Mouse (Mus musculus) left cerebral cortex, postnatal 36 days (tissue): Measurements from ENCODE around the gene Psg20. TPM values are rescaled to one million over a fixed set of nuclear protein-coding genes. Genes with fewer than 3 reads are reported as not detected.
A peak's percentile ranks its signal among the peaks of the same experiment; 100 is the strongest.
"Not testable (repeated sequence)": the region's sequence is repeated elsewhere in the genome, so short reads cannot be mapped to it uniquely, and the experiment has no call there.

ENCODE experiments used
- DNase-seq, 2 experiments: peaks; one replicate each; pipeline ENCODE4 v3.0.0; 2021 to 2022; ENCODE audit warnings: low spot score in 2 of 2, mixed read lengths in 1 of 2
- intact Hi-C: fragments of 180-260 bp; cut with DNase I; formaldehyde crosslinking; loops from one replicate; pipeline ENCODE4 v1.15.1; 2025
- total RNA-seq, 2 experiments: library from RNA; stranded (reverse); gene quantifications; 2 replicates each; pipeline ENCODE4 v1.2.3; 2021

The Psg20 gene
- total RNA-seq, result not detected

DNA sequence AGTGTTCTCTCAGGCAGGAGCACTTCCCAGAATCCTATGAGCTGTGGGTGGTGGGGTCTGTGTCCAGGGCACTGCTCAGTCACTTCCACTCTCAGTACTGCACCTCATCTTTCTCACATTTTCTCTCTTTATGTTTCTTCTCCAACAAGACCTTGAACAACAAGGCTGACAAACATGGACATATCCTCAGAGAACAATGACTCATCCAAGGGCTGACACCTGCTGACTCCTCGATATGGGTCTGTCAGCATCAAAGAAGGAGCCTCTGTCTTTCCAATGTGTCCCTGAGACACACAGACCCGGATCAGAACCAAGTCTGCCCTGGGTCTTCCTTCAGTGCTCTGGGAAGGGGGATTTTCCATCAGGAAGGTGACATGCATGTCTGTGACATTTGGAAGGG, at the start of gene Psg20:
Psg20 (minus strand) TSS at position 101 of the 400 bp plus-strand sequence.
- intact Hi-C loops, result loop anchor here (10.0 kb wide), 1 partner anchor 1611 kb away; the partner anchor contains the start of gene Psg16
- no peak for DNase-seq

DNA sequence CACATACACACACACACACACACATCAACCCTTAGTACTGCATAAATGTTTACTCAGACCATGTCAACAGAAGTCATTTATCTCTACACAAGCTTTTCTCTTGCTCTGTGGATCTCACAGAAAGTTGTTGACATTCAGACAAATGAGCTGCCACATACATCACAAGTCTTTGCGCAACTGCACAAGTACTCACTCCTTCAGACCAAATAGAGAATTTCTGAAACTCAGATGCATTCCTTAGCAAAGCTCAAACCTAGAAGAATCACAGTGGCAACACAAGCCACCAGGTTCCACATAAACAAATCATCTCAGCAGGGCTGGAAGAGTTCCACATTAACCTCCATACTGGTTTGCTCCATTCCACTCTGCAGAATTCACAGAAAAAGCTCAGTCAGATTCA, 48.5 kb upstream of the Psg20 start:
- no peak for DNase-seq
- intact Hi-C loops, result no loop called here

GRCm38 (mm10) chr7:18733111-18733510, 47.1 kb upstream of the Psg20 start:
- DNase-seq, result no peak
- intact Hi-C loops, result no loop called here

DNA sequence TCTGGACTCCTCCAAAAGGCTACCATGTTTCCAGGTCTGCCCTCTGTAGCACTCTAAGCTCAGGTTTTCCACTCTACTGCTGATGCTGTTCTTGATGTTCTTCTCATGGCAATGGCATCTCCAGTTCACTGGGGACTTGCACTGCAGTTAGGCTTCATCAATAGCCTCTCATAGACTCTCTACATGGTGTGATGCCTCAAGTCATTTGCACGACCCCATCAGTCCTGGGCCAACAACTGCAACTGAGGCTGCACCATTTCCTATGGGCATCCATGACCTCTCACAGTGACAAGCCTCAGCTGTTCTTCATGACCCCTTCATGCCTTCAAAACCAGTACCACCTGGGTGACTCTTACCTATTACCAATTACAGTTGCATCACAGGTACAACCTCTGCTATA, 42.4 kb upstream of the Psg20 start:
- intact Hi-C loops, result no loop called here
- DNase-seq, result no peak

GRCm38 (mm10) chr7:18725931-18726330, 39.9 kb upstream of the Psg20 start:
- intact Hi-C loops, DNase-seq: not testable (repeated sequence)

GRCm38 (mm10) chr7:18724001-18724400, 38.0 kb upstream of the Psg20 start:
- no peak for DNase-seq
- intact Hi-C loops, result no loop called here

- no peak for DNase-seq
- intact Hi-C loops, result no loop called here
Measured at GRCm38 (mm10) chr7:18717790-18718189, 31.8 kb upstream of the Psg20 start, which contains the start of gene Psg22. TSS of gene Psg22 (plus strand) at chr7:18718090.

GRCm38 (mm10) chr7:18715546-18715945, 29.6 kb upstream of the Psg20 start:
- intact Hi-C loops, result no loop called here
- DNase-seq, result no peak

DNA sequence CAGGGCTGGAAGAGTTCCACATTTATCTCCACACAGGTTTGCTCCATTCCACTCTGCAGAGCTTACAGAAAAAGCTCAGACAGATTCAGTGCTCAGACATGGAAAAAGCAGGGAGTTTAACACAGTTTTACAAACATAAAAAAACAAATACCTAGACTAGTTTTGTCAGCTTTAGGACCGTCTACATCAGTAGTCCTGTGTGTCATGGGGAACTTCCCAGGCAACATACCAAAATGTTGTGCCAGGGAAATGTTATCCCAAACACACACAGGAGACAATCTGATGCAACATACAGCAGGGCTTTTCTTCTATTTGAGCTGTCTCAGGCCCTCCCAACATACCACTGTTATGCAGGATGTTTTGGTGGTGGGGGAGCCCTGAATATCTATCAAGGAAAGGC, 24.9 kb upstream of the Psg20 start:
- intact Hi-C loops, result no loop called here
- no peak for DNase-seq

- intact Hi-C loops, DNase-seq: not testable (repeated sequence)
Measured at GRCm38 (mm10) chr7:18710331-18710730, 24.3 kb upstream of the Psg20 start.

DNA sequence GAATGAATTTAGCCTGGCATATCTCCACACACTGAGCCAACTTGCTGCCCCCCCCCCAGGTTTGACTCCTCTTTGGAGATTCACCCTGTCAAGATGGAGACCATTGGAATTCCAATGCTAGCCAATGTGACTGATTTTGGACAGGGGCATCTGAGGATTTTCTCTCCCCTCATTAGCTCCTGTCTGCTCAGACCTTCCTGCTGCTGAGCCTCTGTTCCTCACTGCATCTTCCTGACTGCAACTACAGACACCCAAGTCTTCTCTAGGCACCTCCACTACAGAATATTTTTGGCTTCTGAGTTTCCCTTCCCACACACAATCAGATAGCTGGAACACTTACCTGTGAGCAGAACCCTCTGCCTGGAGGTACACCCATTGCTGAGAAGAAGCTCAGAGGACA, 399 bp downstream of the Psg20 start:
- no peak for DNase-seq
- intact Hi-C loops, result loop anchor here (10.0 kb wide), 1 partner anchor 1611 kb away; the partner anchor contains the start of gene Psg16

DNA sequence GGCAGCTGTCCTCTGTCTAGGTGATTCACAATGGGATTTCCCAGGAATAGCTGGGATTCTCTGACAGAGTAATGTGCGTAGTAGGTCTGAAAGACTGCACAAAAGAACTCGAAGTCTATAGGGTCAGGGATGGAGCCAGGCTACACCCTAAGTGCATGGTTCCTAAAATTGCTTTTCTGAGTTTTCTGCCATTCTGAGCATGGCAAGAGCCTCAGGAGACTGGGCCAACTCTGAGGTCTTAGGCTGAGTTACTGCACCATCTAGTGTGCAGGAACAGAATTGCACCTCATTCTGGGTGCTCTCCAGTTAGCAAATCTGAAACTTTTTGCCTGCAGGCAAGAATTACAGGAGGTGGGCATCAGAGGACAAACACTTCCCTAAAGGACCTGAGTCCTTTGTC, 6.2 kb downstream of the Psg20 start:
- DNase-seq, result peak; percentile 13 to 15
- intact Hi-C loops, result loop anchor here (10.0 kb wide), 1 partner anchor 1605 kb away; the partner anchor contains the start of gene Psg16

DNA sequence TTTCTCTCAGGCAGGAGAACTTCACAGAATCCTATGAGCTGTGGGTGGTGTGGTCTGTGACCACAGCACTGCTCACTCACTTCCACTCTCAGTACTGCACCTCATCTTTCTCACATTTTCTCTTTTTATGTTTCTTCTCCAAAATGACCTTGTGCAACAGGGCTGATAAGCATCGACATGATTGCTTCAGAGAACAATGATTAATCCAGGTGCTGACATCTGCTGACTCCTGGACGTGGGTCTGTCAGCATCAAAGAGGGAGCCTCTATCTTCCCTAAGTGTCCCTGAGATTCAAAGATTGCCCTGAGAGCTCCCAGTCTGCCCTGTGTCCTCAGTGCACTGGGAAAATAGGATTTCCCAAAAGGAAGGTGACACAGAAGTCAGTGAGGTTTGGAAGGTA, 29.4 kb downstream of the Psg20 start, which contains the start of gene Psg21:
Psg21 (minus strand) TSS at position 101 of the 400 bp plus-strand sequence.
- DNase-seq, intact Hi-C loops: not testable (repeated sequence)

GRCm38 (mm10) chr7:18626921-18627320, 59.1 kb downstream of the Psg20 start:
- DNase-seq, intact Hi-C loops: not testable (repeated sequence)

Other genes with a start within 250 kb of the Psg20 start
- not detected for gene Psg26, start 202.0 kb downstream of the Psg20 start, total RNA-seq
- not detected for gene Psg25, start 153.9 kb downstream of the Psg20 start, total RNA-seq
- gene Psg27, start 118.9 kb downstream of the Psg20 start, total RNA-seq, result not detected
- gene Psg23, start 69.7 kb downstream of the Psg20 start, total RNA-seq, result not detected
- gene Psg21, start 29.5 kb downstream of the Psg20 start, total RNA-seq, result not detected
- gene Psg22, start 31.9 kb upstream of the Psg20 start, total RNA-seq, result not detected
- gene Psg19, start 112.3 kb upstream of the Psg20 start, total RNA-seq, result not detected
- gene Psg17, start 135.4 kb upstream of the Psg20 start, total RNA-seq, result not detected
- gene Mill2, start 153.8 kb upstream of the Psg20 start, total RNA-seq, result 1 to 10 TPM; 1.2 to 3.0 TPM
- 10 to 100 TPM; 20.5 to 21.9 TPM for gene Pglyrp1, start 185.1 kb upstream of the Psg20 start, total RNA-seq
- gene Ccdc61, start 224.2 kb upstream of the Psg20 start, total RNA-seq, result 10 to 100 TPM; 10.6 to 11.0 TPM
- 10 to 100 TPM; 75.3 to 88.8 TPM for gene Nova2, start 239.7 kb upstream of the Psg20 start, total RNA-seq